Comparison of ENCODE assay signal across 12 mouse cellular contexts in genomic region chr10:71252421-71252820, GRCm38 (mm10).
"Had no signal": no experiment of that assay in that cellular context is flagged by ENCODE, and none has a peak within 500 bp of the region (broad histone marks: within the 10 kb centered on the region; RNA-seq: fewer than 3 reads in every experiment).

No protein-coding gene starts in this region.

- H3K4me1 ChIP-seq: kidney, embryonic 15.5 days; limb, embryonic 15.5 days; midbrain, embryonic 13.5 days; neural tube, embryonic 12.5 days had no signal

- ATAC-seq: midbrain, embryonic 13.5 days had no signal

- H3K9ac ChIP-seq: kidney, embryonic 15.5 days; limb, embryonic 15.5 days; liver, embryonic 14.5 days; midbrain, embryonic 13.5 days; neural tube, embryonic 12.5 days had no signal

- H3K27ac ChIP-seq: kidney, embryonic 15.5 days; limb, embryonic 15.5 days; liver, embryonic 14.5 days; midbrain, embryonic 13.5 days; neural tube, embryonic 12.5 days had no signal

- H3K4me2 ChIP-seq: kidney, embryonic 15.5 days; limb, embryonic 15.5 days; midbrain, embryonic 13.5 days; neural tube, embryonic 12.5 days had no signal

- H3K9me3 ChIP-seq: kidney, embryonic 15.5 days; limb, embryonic 15.5 days; midbrain, embryonic 13.5 days; neural tube, embryonic 12.5 days had no signal

- H3K27me3 ChIP-seq: kidney, embryonic 15.5 days; limb, embryonic 15.5 days; midbrain, embryonic 13.5 days; neural tube, embryonic 12.5 days had no signal

- DNase-seq: kidney, postnatal 25 days; layer of hippocampus, adult 9-11 months; layer of hippocampus, postnatal 36 days; lung, adult 18-20 months; spleen, adult 18-20 months; thymus, adult 18-20 months; thymus, postnatal 14 days had no signal

- H3K4me3 ChIP-seq: kidney, embryonic 15.5 days; limb, embryonic 15.5 days; midbrain, embryonic 13.5 days; neural tube, embryonic 12.5 days had no signal
